Mouse (Mus musculus) neural tube, embryonic 13.5 days (tissue): ENCODE measurements around the gene Twnk. TPM values are rescaled to one million over a fixed set of nuclear protein-coding genes. Genes with fewer than 3 reads are reported as not detected.

ENCODE experiments used
- ATAC-seq: fragments of 200-750 bp; cut with Nextera tagmentation; 2 replicates; pipeline ENCODE4 v1.8.0; 2017; ENCODE audit warnings: low read depth, mild to moderate bottlenecking, moderate TSS enrichment, moderate library complexity
- H3K27ac ChIP-seq: fragments of 300-500 bp; sonication (generic); replicated peaks from 2 replicates; pipeline ENCODE4 v1.5.1; 2015; ENCODE audit warnings: moderate library complexity, mild to moderate bottlenecking, inconsistent platforms
- H3K27me3 ChIP-seq: fragments of 300-500 bp; sonication (generic); 2 replicates; pipeline ENCODE4 v1.6.1; 2015; ENCODE audit warnings: mild to moderate bottlenecking, inconsistent platforms
- H3K36me3 ChIP-seq: fragments of 300-500 bp; sonication (generic); 2 replicates; pipeline ENCODE4 v1.6.1; 2015; ENCODE audit warnings: mild to moderate bottlenecking, inconsistent platforms
- H3K4me1 ChIP-seq: fragments of 300-500 bp; sonication (generic); replicated peaks from 2 replicates; pipeline ENCODE4 v1.6.1; 2015; ENCODE audit warnings: inconsistent platforms
- H3K4me2 ChIP-seq: fragments of 300-500 bp; sonication (generic); 2 replicates; pipeline ENCODE4 v1.6.1; 2015; ENCODE audit warnings: inconsistent platforms, mild to moderate bottlenecking, moderate library complexity
- H3K4me3 ChIP-seq: fragments of 300-500 bp; sonication (generic); 2 replicates; pipeline ENCODE4 v1.5.1; 2015; ENCODE audit warnings: mild to moderate bottlenecking, inconsistent platforms
- H3K9ac ChIP-seq: fragments of 300-500 bp; sonication (generic); 2 replicates; pipeline ENCODE4 v1.6.1; 2015; ENCODE audit warnings: moderate library complexity, mild to moderate bottlenecking, inconsistent platforms
- H3K9me3 ChIP-seq: fragments of 300-500 bp; sonication (generic); 2 replicates; pipeline ENCODE4 v1.6.1; 2016; ENCODE audit warnings: inconsistent platforms
- WGBS: fragments of 180-500 bp; shearing (Covaris S2); methylation state at CpG from one replicate; pipeline ENCODE4 v1.1.7; 2015; 5-methylcytosine and 5-hydroxymethylcytosine counted together
- polyA plus RNA-seq: library from polyadenylated mRNA; unstranded; fragments of >200 nt; fragmentation: Nextera tagmentation; extraction: Ambion mirVana; gene quantifications from 2 replicates; pipeline ENCODE4 v1.2.1, GENCODE M21; 2015

Gene Twnk
- polyA plus RNA-seq, 1 experiment from 2014 or later = 15.6 TPM

- WGBS = 83% methylated on average over 5 of the region's 5 CpGs
- Histone ChIP-seq H3K27ac (peak within 1 kb of the TSS; percentile 93), H3K27me3 (peaks cover 27% of the 10 kb centered on the region), H3K9ac (peak within 1 kb of the TSS; percentile 82), H3K4me2 (peak within 1 kb of the TSS; percentile 81), H3K4me3 (peak within 1 kb of the TSS; percentile 59), H3K4me1 (peaks cover 44% of the 10 kb centered on the region), H3K36me3 (peaks cover 12% of the 10 kb centered on the region), H3K9me3 (no peaks in the 10 kb centered on the region)
- ATAC-seq = no peak
Measured at GRCm38 (mm10) chr19:45045651-45046050, 40.2 kb downstream of the Twnk start, which contains the start of gene Pdzd7. TSS of gene Pdzd7 (minus strand) at chr19:45045717.

DNA sequence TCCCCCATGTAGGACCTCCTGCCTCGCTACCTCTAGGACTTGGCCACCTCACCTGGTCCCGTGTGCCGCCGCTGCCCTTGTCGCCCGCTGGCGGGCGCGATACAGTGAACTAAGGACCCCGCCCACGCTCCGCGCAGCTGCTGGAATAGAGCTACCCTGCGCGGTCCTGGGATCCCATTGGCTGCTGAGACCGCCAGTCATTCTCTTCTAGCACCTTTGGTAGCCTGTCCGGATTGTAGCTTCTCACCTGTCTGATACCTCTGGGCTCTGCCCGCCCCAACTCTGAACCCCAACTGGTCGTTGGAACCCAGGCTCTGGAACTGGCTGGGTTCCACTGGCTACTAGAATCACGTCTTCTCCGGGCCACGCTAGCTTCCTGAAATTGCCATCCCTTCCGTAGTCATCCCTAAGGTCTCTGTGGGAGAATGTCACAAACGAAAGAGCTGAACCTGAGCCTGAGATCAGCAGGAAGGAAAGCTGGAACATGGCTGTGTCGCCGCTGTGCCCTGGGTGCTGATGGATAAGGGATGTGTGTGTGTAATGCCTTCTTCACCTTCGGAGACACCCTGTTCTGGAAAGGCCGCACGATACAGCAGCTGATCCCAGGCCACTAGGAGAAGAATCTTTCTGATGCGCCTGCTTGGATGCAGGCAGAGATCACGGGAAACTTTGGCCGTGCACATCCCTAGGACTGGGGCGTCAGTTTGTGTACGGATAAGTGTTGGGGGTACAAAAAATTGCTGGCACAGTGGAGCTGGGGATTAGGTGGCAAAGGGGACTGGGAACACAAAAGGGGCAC is 41.3 kb downstream of the Twnk start:
- H3K4me1 ChIP-seq = peaks cover 44% of the 10 kb centered on the region
- H3K27ac ChIP-seq = peak overlapping the region; percentile 93
- peak; percentile 64 for ATAC-seq
- peaks cover 27% of the 10 kb centered on the region for H3K27me3 ChIP-seq
- no peaks in the 10 kb centered on the region for H3K9me3 ChIP-seq
- H3K4me3 ChIP-seq = peak overlapping the region; percentile 59
- H3K9ac ChIP-seq = peak overlapping the region; percentile 82
- H3K4me2 ChIP-seq = peak overlapping the region; percentile 81
- H3K36me3 ChIP-seq = peaks cover 23% of the 10 kb centered on the region
- 2% methylated on average over 34 of the region's 34 CpGs for WGBS

GRCm38 (mm10) chr19:45047417-45047934 is 42.0 kb downstream of the Twnk start, which contains the start of gene Sfxn3:
TSS of gene Sfxn3 (plus strand) at chr19:45047503.
- Histone ChIP-seq H3K9me3 (no peaks in the 10 kb centered on the region), H3K36me3 (peaks cover 30% of the 10 kb centered on the region), H3K4me2 (peak within 1 kb of the TSS; percentile 81), H3K27ac (peak within 1 kb of the TSS; percentile 93), H3K4me3 (peak within 1 kb of the TSS; percentile 59), H3K27me3 (peaks cover 27% of the 10 kb centered on the region), H3K9ac (peak within 1 kb of the TSS; percentile 82), H3K4me1 (peaks cover 44% of the 10 kb centered on the region)
- WGBS = 0% methylated on average over 26 of the region's 26 CpGs
- peak; percentile 88 for ATAC-seq

GRCm38 (mm10) chr19:45047935-45048643 is 42.6 kb downstream of the Twnk start:
- Histone ChIP-seq H3K36me3 (peaks cover 37% of the 10 kb centered on the region), H3K27me3 (peaks cover 26% of the 10 kb centered on the region), H3K9me3 (no peaks in the 10 kb centered on the region), H3K4me1 (peaks cover 44% of the 10 kb centered on the region), H3K4me2 (peak overlapping the region; percentile 81), H3K27ac (peak overlapping the region; percentile 93), H3K4me3 (peak overlapping the region; percentile 59), H3K9ac (peak overlapping the region; percentile 82)
- WGBS = 43% methylated on average over 11 of the region's 11 CpGs
- peak; percentile 75 for ATAC-seq

- ATAC-seq = no peak
- peaks cover 44% of the 10 kb centered on the region for H3K36me3 ChIP-seq
- H3K4me1 ChIP-seq = peaks cover 44% of the 10 kb centered on the region
- peak overlapping the region; percentile 93 for H3K27ac ChIP-seq
- H3K27me3 ChIP-seq = peaks cover 22% of the 10 kb centered on the region
- peak overlapping the region; percentile 82 for H3K9ac ChIP-seq
- WGBS = 85% methylated on average over 12 of the region's 12 CpGs
- H3K4me2 ChIP-seq = peak overlapping the region; percentile 81
- no peaks in the 10 kb centered on the region for H3K9me3 ChIP-seq
- peak overlapping the region; percentile 59 for H3K4me3 ChIP-seq
Measured at GRCm38 (mm10) chr19:45048644-45049365, 43.3 kb downstream of the Twnk start.

DNA sequence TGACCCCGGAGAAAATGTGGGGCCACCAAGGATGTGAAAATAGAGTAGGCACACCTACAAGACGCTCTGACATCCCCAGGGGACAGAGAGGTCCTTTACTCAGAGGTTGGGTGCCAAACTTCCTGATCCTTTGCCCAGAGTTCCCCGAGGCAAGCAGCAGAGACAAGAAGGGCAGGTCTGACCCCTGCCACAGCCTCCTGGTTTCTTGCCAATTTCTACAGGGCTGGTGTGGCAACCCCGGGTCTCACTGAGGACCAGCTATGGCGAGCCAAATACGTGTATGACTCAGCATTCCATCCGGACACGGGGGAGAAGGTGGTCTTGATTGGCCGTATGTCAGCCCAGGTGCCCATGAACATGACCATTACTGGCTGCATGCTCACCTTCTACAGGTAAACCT is 44.1 kb downstream of the Twnk start:
- Histone ChIP-seq H3K27ac (no peak overlapping the region), H3K36me3 (peaks cover 51% of the 10 kb centered on the region), H3K4me1 (peaks cover 42% of the 10 kb centered on the region), H3K4me2 (peak overlapping the region; percentile 81), H3K27me3 (peaks cover 17% of the 10 kb centered on the region), H3K9ac (0 out of 2 replicates have a peak overlapping the region, but pooled peaks have one; percentile 12), H3K9me3 (no peaks in the 10 kb centered on the region), H3K4me3 (no peak overlapping the region; the same call in 1 of the 2 replicates)
- 78% methylated on average over 9 of the region's 9 CpGs for WGBS
- ATAC-seq = no peak

DNA sequence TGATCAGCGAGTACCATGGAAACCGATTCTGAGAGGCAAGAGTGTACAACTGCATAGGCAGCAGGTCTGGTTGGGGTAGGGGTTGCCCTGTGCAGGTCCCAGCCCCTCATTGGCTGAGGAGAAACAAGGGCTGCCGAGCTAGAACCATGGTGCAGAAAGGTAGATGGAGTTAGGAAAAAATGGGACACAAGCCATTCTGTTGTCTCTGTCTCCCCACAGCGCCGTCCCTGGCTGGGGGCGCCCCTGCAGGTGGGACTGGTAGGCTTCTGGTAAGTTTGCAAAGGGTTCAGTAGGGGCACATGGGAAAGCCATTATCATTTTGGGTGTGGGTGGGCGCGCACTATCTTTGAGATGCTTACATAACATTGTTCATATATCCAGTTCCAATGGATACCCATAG is 48.0 kb downstream of the Twnk start:
- no peak overlapping the region for H3K4me2 ChIP-seq
- no peak overlapping the region for H3K4me3 ChIP-seq
- H3K4me1 ChIP-seq = peaks cover 44% of the 10 kb centered on the region
- no peak overlapping the region for H3K9ac ChIP-seq
- WGBS = 89% methylated on average over 8 of the region's 8 CpGs
- no peaks in the 10 kb centered on the region for H3K27me3 ChIP-seq
- H3K9me3 ChIP-seq = no peaks in the 10 kb centered on the region
- peaks cover 60% of the 10 kb centered on the region for H3K36me3 ChIP-seq
- H3K27ac ChIP-seq = no peak overlapping the region
- no peak for ATAC-seq

DNA sequence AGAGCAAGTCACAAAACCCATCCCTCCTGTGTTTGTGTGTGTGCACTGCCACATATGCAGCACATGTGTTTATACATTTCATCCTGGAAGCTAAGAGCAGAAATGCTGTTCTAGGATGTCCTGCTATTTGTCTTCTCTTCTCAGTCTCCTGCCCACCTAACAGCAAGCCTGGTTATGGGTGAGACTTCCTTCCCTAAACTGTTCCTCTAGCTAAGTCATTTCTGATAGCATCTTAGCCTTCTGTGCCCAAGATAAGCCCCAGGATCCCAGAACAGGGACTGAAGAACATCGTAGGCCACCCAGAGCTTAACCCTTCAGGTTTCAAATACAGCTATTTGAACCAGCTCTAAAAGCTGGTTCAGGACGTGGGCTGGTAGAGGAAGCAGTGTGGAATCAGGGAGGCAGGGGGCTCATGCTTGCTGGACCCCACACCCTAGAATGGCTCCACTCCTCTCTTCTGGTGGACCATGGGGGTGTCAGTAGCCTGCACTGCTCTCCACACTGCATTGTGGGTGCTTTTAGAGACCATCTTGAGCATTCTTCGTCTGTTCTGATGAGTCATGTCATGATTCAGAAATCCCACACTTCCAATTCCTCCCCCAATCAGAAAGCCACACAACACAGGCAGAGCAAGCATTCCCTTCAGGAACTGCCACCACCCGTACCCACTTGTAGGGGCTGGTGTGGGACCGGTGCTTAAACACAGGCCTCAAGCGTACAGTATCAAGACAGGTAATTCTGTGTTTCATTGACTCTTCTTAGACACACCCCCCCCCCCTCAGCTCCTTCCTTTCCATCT is 49.6 kb downstream of the Twnk start:
- ATAC-seq = no peak
- no peak overlapping the region for H3K9ac ChIP-seq
- no peaks in the 10 kb centered on the region for H3K27me3 ChIP-seq
- no peak overlapping the region for H3K27ac ChIP-seq
- H3K4me2 ChIP-seq = no peak overlapping the region
- 83% methylated on average over 6 of the region's 6 CpGs for WGBS
- no peaks in the 10 kb centered on the region for H3K9me3 ChIP-seq
- H3K4me1 ChIP-seq = peaks cover 36% of the 10 kb centered on the region
- no peak overlapping the region for H3K4me3 ChIP-seq
- H3K36me3 ChIP-seq = peaks cover 54% of the 10 kb centered on the region

- Histone ChIP-seq H3K27ac (0 out of 2 replicates have a peak overlapping the region, but pooled peaks have one; percentile 54), H3K36me3 (peaks cover 41% of the 10 kb centered on the region), H3K27me3 (no peaks in the 10 kb centered on the region), H3K9me3 (no peaks in the 10 kb centered on the region), H3K4me2 (peak overlapping the region; percentile 92), H3K4me3 (no peak overlapping the region), H3K4me1 (peaks cover 30% of the 10 kb centered on the region), H3K9ac (no peak overlapping the region)
- no peak for ATAC-seq
- WGBS = 50% methylated on average over 4 of the region's 4 CpGs
Measured at GRCm38 (mm10) chr19:45056364-45056763, 50.9 kb downstream of the Twnk start.

DNA sequence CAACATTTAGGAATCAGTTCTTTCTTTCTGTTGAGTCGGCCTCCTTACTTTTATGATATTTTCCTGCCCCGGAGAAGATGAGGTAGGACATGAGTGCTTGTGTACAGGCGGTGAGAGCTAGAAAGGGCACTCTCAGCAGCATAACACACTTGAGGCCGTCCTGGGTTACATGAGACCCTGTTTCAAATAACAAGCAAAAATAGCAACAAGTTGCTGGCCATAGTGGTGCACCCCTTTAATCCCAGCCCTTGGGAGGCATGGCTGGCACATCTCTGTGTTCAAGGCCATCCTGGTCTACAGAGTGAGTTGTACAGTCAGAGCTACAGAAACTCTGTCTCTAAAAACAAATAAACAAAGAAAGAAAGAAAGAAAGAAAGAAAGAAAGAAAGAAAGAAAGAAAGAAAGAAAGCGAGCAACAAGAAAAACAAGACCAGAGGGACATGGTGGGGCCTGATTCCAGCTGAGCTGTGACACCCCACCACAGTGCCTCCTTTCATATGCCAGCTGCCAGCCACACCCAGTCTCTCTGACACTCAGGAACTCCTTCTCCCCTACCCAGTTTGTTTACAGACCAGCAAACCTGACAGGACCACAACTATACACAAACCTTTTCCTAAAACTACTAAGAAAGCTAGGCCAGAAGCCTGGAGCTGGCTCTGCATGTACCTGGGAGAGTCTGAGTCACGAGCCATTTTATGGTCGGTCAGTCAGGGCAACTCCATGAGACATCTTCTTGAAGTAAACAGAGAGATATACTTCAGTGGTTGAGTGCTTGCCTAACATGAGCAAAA is 51.6 kb downstream of the Twnk start:
- peak overlapping the region; percentile 65 for H3K4me3 ChIP-seq
- H3K27ac ChIP-seq = peak overlapping the region; percentile 98
- peak overlapping the region; percentile 94 for H3K9ac ChIP-seq
- peak overlapping the region; percentile 92 for H3K4me2 ChIP-seq
- no peaks in the 10 kb centered on the region for H3K27me3 ChIP-seq
- ATAC-seq = no peak
- peaks cover 30% of the 10 kb centered on the region for H3K4me1 ChIP-seq
- peaks cover 33% of the 10 kb centered on the region for H3K36me3 ChIP-seq
- no peaks in the 10 kb centered on the region for H3K9me3 ChIP-seq
- WGBS = 81% methylated on average over 7 of the region's 7 CpGs
